Mouse (Mus musculus): ENCODE measurements around the gene Ctsf.
A peak's percentile ranks its signal among the peaks of the same experiment; 100 is the strongest.
"Not testable (repeated sequence)": the region's sequence is repeated elsewhere in the genome, so short reads cannot be mapped to it uniquely, and the experiment has no call there.

DNA sequence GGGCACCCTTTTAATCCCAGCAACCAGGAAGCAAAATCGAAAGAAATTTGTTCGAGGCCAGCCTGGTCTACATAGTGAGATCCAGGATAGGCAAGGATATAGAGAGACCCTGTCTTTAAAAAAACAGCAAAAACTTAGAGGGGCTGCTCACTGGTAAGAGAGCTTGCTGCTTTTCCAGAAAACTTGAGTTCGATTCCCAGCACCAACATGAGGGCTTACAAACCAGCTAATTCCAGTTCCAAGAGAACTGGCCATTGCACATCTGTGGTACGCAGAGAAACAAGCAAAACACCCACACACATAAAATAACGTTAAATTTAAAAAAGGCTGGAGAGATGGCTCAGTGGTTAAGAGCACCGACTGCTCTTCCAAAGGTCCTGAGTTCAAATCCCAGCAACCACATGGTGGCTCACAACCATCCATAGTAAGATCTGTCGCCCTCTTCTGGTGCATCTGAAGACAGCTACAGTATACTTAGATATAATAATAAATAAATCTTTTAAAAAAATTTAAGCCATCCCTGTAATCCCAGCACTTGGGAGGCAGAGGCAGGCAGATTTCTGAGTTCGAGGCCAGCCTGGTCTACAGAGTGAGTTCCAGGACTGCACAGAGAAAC lies 42.5 kb upstream of the Ctsf start:
- TF ChIP-seq CTCF (conservative IDR thresholded peaks at IDR 0.05; ENCODE audit: low read length) = 0 out of 2 replicates have a peak, but pooled peaks have one; percentile 8
- not testable (repeated sequence) for TF ChIP-seq POU5F1, NANOG (IDR thresholded peaks at IDR 0.05; ENCODE audit: borderline replicate concordance, low read length)
